Mouse (Mus musculus) ES-Bruce4 (cell line): ENCODE results near the gene Ndufa6.

ENCODE experiments used
- CTCF ChIP-seq: IDR thresholded peaks from one replicate; pipeline ENCODE4 v1.8.1; 2011; ENCODE audit warnings: low read depth, low read length
- POLR2A ChIP-seq: IDR thresholded peaks from one replicate; pipeline ENCODE4 v1.8.1; 2011; ENCODE audit warnings: low read length; ENCODE audit not compliant: insufficient read depth

DNA sequence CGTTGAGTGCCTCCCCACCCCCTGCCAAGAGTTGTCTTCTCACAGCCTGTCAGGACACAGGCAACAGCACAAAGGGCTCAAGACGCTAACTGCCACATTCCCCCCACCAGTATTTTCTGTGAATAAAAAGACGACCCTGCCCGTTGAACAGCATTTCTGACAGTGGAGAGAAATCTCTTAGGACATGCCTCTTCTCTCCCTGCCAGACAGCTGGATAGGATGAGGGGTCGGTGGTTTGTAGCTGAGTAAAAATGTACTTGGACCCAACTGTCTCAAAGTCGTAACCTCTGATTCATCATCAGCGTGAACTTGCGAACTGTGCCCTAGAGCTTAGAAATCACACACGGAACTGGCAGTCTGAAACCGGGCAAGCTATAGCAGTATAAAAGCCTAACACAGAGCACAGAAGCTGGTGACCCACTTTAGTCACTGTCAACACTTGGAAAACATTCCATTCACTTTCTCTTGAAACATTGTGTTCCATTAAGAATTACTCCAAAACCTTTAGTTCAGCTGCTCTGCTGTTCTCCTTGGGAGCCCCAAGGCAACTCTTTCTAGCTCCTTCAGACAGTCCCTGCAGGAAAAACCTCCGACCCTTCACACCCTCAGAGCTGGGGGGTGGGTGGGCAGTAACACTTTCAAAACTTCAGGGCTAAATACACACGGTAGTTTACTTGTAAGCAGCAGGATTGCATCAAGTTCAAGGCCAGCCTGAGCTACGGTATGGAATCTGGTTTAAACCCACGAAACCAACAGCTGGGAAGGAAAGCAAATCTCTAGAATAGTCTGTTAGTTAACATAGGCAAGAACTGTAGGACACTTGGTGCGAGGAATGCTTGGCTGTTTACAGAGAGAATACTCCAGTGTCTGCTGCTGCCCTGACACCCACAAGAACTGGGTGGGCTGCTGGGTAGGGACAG lies 24.4 kb upstream of the Ndufa6 start:
- TF ChIP-seq CTCF (no peak), POLR2A (no peak)
